Mouse (Mus musculus) hindbrain, embryonic 13.5 days (tissue): ENCODE data around the gene Slfn14. TPM values are rescaled to one million over a fixed set of nuclear protein-coding genes. Genes with fewer than 3 reads are reported as not detected.

Experiments
- ATAC-seq: fragments of 200-750 bp; cut with Nextera tagmentation; 2 replicates; pipeline ENCODE4 v1.8.0; 2017; ENCODE audit warnings: moderate TSS enrichment; ENCODE audit not compliant: low FRiP score
- H3K27ac ChIP-seq: fragments of 300-500 bp; sonication (generic); 2 replicates; pipeline ENCODE4 v1.5.1; 2015; ENCODE audit warnings: inconsistent platforms, mild to moderate bottlenecking, moderate library complexity
- H3K27me3 ChIP-seq: fragments of 300-500 bp; sonication (generic); 2 replicates; pipeline ENCODE4 v1.6.1; 2015; ENCODE audit warnings: mild to moderate bottlenecking, inconsistent platforms
- H3K36me3 ChIP-seq: fragments of 300-500 bp; sonication (generic); 2 replicates; pipeline ENCODE4 v1.6.1; 2015; ENCODE audit warnings: mild to moderate bottlenecking, inconsistent platforms
- H3K4me1 ChIP-seq: fragments of 300-500 bp; sonication (generic); replicated peaks from 2 replicates; pipeline ENCODE4 v1.6.1; 2015; ENCODE audit warnings: inconsistent platforms
- H3K4me2 ChIP-seq: fragments of 300-500 bp; sonication (generic); 2 replicates; pipeline ENCODE4 v1.6.1; 2015; ENCODE audit warnings: inconsistent platforms, mild to moderate bottlenecking, moderate library complexity
- H3K4me3 ChIP-seq: fragments of 300-500 bp; sonication (generic); 2 replicates; pipeline ENCODE4 v1.5.1; 2015; ENCODE audit warnings: mild to moderate bottlenecking, inconsistent platforms
- H3K9ac ChIP-seq: fragments of 300-500 bp; sonication (generic); 2 replicates; pipeline ENCODE4 v1.6.1; 2015; ENCODE audit warnings: mild to moderate bottlenecking, inconsistent platforms
- H3K9me3 ChIP-seq: fragments of 300-500 bp; sonication (generic); 2 replicates; pipeline ENCODE4 v1.6.1; 2016; ENCODE audit warnings: inconsistent platforms
- whole genome bisulfite sequencing: fragments of 180-500 bp; shearing (Covaris S2); methylation state at CpG from one replicate; pipeline ENCODE4 v1.1.7; 2015; 5-methylcytosine and 5-hydroxymethylcytosine counted together
- polyA plus RNA-seq: library from polyadenylated mRNA; unstranded; fragments of >200 nt; fragmentation: Nextera tagmentation; extraction: Ambion mirVana; gene quantifications from 2 replicates; pipeline ENCODE4 v1.2.1, GENCODE M21; 2015

The Slfn14 gene
- polyA plus RNA-seq, 1 experiment from 2014 or later = 0.04 TPM

DNA sequence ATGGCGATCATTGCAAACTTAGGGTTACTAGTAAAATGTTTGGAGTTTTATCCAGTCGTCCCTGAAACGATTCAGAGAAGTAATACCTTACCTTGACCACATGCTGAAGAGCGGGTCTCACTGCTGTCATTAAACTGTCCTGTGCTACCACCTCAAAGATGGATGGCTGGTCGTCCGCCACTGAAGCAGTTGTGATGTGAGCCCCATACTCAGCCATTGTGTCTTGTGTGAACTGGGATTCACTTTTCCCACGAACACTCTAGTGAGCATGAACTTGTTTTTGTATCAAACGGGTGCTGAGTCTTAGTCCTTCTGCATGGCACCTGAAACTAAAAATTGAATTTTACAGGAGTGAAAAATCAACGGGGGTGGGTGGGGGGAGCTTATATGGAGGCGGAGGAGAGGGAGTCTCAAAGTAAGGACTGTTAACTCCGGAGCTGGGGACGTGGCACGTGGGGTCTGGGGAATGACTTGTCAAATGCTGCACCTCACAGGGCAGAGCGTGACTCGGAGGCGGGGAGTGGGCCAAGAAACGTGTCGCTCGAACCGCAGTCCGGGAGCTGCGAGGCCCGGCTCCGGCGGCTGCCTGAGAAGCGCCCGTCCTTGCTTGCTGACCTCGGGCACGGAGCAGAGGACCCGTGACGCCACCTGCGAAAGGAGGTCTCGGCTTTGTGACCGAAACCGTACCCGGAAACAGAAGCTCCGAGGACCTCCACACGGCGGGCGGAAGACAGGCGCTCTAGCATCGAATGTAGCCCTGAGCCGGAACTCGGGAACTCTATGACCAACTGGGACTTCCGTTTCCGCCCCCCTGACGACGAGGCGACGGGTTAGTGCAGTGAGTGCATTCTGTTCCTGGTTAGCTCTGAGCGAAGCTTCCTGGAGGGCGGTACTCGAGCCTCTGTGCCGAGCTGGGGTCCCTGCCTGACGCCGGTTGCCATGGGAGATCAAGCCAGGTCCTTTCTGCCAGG, 12.0 kb upstream of the Slfn14 start, which contains the start of gene Ap2b1:
TSS of gene Ap2b1 (plus strand) at position 800 of the 971 bp plus-strand sequence.
- H3K27ac ChIP-seq = peak within 1 kb of the TSS; percentile 92
- ATAC-seq = peak; percentile 92
- no peaks in the 10 kb centered on the region for H3K9me3 ChIP-seq
- peaks cover 18% of the 10 kb centered on the region for H3K36me3 ChIP-seq
- H3K4me3 ChIP-seq = peak within 1 kb of the TSS; percentile 72
- WGBS = 2% methylated on average over 56 of the region's 56 CpGs
- no peaks in the 10 kb centered on the region for H3K27me3 ChIP-seq
- peaks cover 40% of the 10 kb centered on the region for H3K4me1 ChIP-seq
- H3K9ac ChIP-seq = peak within 1 kb of the TSS; percentile 88
- H3K4me2 ChIP-seq = peak within 1 kb of the TSS; percentile 83

DNA sequence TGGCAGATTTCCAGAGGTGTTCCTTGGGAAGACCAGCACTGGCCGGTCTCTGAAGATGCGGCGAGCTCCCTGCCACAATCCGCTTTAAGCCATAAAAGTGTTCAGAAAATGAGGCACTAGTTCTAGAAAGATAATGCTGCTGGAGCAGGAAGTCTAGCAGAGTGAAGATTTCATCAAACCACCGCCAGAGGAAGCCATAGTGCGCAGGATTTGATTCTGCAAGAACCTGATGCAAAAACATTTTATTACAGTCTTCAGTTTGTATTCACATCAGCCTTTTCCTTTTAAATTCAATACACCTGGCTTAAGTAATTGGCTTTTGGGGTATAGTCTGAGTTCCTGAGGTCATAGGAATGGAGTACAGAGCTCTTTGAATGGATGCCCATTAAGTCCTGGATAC, 11.3 kb upstream of the Slfn14 start:
- no peak for ATAC-seq
- H3K9me3 ChIP-seq = no peaks in the 10 kb centered on the region
- H3K4me1 ChIP-seq = peaks cover 44% of the 10 kb centered on the region
- H3K9ac ChIP-seq = peak overlapping the region; percentile 88
- WGBS = 78% methylated on average over 6 of the region's 6 CpGs
- H3K4me2 ChIP-seq = peak overlapping the region; percentile 83
- peaks cover 18% of the 10 kb centered on the region for H3K36me3 ChIP-seq
- no peak overlapping the region for H3K27ac ChIP-seq
- peak overlapping the region; percentile 72 for H3K4me3 ChIP-seq
- no peaks in the 10 kb centered on the region for H3K27me3 ChIP-seq

DNA sequence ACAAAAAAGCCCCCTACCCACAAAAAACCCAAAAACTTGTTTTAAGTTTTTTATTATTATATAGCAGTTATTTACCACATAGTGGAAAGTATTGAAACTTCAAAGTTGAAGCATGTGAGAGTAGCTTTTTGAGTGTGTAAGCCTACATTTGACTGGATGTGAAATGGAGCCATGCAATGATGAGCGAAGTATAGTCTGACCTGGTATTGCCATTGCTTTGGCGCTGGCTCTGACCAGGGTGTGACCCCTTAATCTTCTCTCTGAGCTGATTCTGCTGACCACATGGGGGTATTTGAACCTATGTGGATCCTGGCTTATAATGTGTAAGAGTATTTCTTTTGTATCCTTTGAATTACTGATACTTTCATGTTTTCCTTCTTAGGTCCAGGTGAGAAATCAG, 7.6 kb upstream of the Slfn14 start:
- no peak for ATAC-seq
- Histone ChIP-seq H3K4me3 (no peak overlapping the region), H3K27ac (no peak overlapping the region), H3K4me1 (peaks cover 52% of the 10 kb centered on the region), H3K36me3 (peaks cover 18% of the 10 kb centered on the region), H3K4me2 (peak overlapping the region; percentile 93; the same call in 1 of the 2 replicates), H3K9ac (no peak overlapping the region), H3K27me3 (no peaks in the 10 kb centered on the region), H3K9me3 (no peaks in the 10 kb centered on the region)
- 98% methylated on average over 2 of the region's 2 CpGs for WGBS

DNA sequence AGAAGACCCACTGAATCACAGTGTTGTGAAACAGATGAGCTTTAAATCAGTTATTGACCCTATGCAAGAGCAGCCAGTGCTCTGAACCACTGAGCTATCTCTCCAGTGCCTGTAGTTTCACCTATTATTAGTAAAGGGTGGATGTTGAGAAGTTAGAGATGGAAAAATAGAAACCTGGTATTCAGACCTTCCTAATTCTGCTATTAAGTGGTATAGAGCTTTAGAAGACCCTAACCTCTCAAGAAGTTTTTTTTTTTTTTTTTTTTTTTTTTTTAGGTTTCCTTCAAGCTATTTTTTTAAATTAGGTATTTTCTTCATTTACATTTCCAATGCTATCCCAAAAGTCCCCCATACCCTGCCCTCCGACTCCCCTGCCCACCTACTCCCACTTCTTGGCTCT, 6.7 kb upstream of the Slfn14 start:
- Histone ChIP-seq H3K36me3 (peaks cover 18% of the 10 kb centered on the region), H3K27me3 (no peaks in the 10 kb centered on the region), H3K27ac (no peak overlapping the region), H3K4me3 (peak overlapping the region; percentile 65), H3K4me2 (peak overlapping the region; percentile 93), H3K9ac (peak overlapping the region; percentile 79), H3K4me1 (peaks cover 51% of the 10 kb centered on the region), H3K9me3 (no peaks in the 10 kb centered on the region)
- 84% methylated on average over 1 of the region's 1 CpGs for WGBS
- no peak for ATAC-seq

DNA sequence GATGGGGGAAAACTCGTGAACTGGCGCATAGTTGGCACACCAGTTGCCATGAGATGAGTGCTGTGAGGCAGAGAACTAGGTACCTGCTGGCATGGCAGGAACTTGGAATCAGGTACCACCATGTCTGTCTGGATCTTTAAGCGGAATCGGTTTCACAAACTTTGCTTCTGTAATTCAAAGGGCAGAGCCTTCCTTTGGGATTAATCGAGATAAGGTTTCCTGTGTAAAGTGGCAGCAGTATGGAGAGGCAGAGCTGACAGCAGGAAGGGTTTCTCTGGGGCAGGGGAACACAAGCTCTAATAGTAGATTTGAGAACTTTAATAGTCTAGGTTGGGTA, 5.7 kb upstream of the Slfn14 start:
- H3K36me3 ChIP-seq = peaks cover 18% of the 10 kb centered on the region
- peak overlapping the region; percentile 93 for H3K4me2 ChIP-seq
- H3K9ac ChIP-seq = peak overlapping the region; percentile 79
- peak overlapping the region; percentile 65 for H3K4me3 ChIP-seq
- H3K27me3 ChIP-seq = no peaks in the 10 kb centered on the region
- WGBS = 5% methylated on average over 5 of the region's 5 CpGs
- no peak for ATAC-seq
- H3K4me1 ChIP-seq = peaks cover 41% of the 10 kb centered on the region
- H3K27ac ChIP-seq = peak overlapping the region; percentile 58; the same call in 1 of the 2 replicates
- H3K9me3 ChIP-seq = no peaks in the 10 kb centered on the region

DNA sequence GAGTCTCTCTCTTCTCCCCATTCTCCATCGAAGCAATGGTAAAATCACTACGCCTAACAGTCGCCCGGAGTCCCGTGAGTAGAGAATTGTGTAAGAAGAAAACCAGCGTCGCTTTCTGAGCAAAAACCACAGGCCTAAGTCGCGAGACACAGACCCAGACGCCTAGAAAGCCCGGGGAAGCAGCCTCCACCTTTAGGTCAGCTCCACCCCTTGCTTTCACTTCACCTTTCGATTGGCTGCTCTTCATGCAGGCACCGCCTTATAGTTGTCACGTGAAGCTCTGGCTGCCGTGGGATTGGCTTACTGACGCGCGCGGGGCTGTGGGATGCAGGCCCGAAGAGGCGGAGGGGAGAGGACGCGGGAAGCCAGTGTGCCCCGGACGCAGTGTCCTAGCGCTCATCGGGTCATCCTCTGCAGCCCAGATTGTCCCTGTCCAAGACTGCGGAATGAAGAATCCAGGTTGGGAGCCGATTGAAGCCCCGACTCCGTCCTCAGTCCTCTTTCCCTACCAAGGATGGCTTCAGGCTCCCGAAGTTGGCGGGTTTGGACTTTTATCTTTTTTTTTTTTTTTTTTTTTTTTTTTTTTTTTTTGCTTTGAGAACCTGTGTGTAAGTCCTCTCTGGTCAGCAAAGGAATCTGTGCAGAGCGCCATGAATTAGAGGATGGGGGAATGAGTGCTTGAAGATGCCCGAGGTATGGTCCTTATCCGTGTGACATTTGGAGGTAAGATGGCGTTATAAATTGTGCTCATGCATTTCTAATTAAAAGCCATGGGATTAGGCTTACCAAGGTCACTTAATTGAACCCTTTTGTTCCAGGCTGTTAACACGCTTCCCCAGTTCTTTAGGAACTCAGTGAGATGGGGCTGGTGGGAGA, 5.1 kb upstream of the Slfn14 start:
- peak; percentile 100 for ATAC-seq

DNA sequence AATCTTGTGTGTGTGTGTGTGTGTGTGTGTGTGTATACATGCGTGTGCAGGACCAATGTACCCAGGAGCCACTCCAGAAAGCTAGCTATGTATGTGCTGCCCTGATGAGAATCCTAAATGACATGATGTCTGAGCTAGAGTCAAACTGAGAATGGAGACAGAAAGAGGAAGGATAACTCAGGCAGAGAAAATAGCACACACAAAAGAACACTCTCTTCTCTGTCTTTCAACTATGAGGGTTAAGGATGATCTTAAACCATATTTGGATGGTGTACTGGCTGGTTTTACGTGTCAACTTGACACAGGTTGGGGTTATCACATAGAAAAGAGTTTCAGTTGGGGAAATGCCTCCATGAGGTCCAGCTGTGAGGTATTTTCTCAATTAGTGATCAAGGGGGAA, 3.1 kb upstream of the Slfn14 start:
- Histone ChIP-seq H3K9me3 (no peaks in the 10 kb centered on the region), H3K4me2 (no peak overlapping the region), H3K9ac (no peak overlapping the region), H3K36me3 (no peaks in the 10 kb centered on the region), H3K4me3 (no peak overlapping the region), H3K27me3 (no peaks in the 10 kb centered on the region), H3K4me1 (peaks cover 28% of the 10 kb centered on the region), H3K27ac (no peak overlapping the region)
- 76% methylated on average over 2 of the region's 2 CpGs for WGBS
- no peak for ATAC-seq

More for the DNA sequence above, 5.1 kb upstream of the Slfn14 start:
- H3K4me2 ChIP-seq = peak overlapping the region; percentile 93
- H3K27ac ChIP-seq = peak overlapping the region; percentile 85
- peak overlapping the region; percentile 79 for H3K9ac ChIP-seq
- H3K36me3 ChIP-seq = peaks cover 16% of the 10 kb centered on the region
- H3K27me3 ChIP-seq = no peaks in the 10 kb centered on the region
- under 1% methylated on average over 38 of the region's 38 CpGs for WGBS
- peaks cover 37% of the 10 kb centered on the region for H3K4me1 ChIP-seq
- no peaks in the 10 kb centered on the region for H3K9me3 ChIP-seq
- peak overlapping the region; percentile 65 for H3K4me3 ChIP-seq

DNA sequence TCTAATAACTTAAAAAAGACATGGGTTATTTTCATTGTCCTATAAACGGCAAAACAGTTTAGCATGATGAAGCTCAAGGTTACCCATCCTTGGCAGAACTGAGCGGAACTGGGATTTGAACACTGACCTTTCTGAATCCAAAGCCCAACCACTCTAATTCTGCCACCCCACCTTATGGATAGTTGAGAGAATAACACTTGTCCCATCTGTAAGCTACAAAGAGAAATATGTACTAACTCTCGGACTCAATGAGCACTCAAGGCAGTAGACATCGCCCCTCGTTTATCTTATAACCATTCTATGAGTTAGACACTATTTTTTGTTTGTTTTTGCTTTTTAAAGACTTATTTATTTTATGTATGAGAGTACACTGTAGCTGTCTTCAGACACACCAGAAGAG, 2.5 kb upstream of the Slfn14 start:
- Histone ChIP-seq H3K9ac (no peak overlapping the region), H3K9me3 (no peaks in the 10 kb centered on the region), H3K4me1 (peaks cover 25% of the 10 kb centered on the region), H3K4me2 (no peak overlapping the region), H3K36me3 (no peaks in the 10 kb centered on the region), H3K27ac (no peak overlapping the region), H3K4me3 (no peak overlapping the region), H3K27me3 (no peaks in the 10 kb centered on the region)
- no peak for ATAC-seq
- 95% methylated on average over 5 of the region's 5 CpGs for WGBS

DNA sequence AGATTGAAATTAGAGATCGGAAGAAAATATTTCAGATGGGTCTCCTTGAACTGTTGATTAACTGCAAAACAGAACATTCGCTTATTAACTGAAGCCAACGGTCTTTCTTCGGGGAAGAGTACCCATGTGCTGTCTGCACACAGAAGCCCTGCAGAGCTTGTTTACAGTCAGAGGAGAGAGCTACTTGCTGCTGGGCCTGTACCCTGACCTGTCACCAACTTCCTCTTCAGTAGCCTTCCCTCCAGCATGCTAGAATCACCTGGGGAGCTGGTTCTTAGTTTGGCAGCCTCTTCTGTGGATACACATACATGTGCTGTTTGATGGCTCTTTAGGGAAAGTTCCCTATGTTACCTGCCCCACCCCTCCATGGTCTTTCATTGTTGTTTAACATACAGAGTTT, 899 bp downstream of the Slfn14 start:
- H3K9me3 ChIP-seq = no peaks in the 10 kb centered on the region
- 92% methylated on average over 4 of the region's 4 CpGs for WGBS
- H3K4me2 ChIP-seq = no peak overlapping the region
- H3K27me3 ChIP-seq = peaks cover 3% of the 10 kb centered on the region; the same call in 1 of the 2 replicates
- no peaks in the 10 kb centered on the region for H3K36me3 ChIP-seq
- ATAC-seq = no peak
- no peak overlapping the region for H3K27ac ChIP-seq
- H3K9ac ChIP-seq = no peak overlapping the region
- H3K4me1 ChIP-seq = peaks cover under 1% of the 10 kb centered on the region; the same call in 1 of the 2 replicates
- H3K4me3 ChIP-seq = no peak overlapping the region

DNA sequence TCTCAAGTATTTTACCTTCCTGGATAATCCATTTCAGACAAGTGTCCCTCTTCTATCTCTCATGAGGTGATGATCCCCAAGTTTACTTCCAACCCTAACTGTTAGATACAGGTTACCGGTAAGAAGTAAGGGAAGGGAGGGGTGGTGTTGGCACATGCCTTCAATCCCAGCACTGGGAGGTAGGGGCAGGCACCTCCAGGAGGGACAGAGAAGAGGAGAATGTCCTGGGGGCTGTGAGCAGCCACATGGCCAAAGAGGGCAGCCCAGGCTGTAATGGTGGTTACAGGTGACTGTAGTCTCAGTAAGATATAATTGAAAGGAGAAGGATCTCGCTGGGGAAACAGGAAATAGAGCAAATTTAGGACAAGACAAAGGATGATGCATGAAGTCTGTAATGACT, 4.4 kb downstream of the Slfn14 start:
- Histone ChIP-seq H3K27me3 (peaks cover 5% of the 10 kb centered on the region; the same call in 1 of the 2 replicates), H3K4me2 (no peak overlapping the region), H3K36me3 (no peaks in the 10 kb centered on the region), H3K27ac (no peak overlapping the region), H3K4me1 (no peaks in the 10 kb centered on the region), H3K9ac (no peak overlapping the region), H3K4me3 (no peak overlapping the region), H3K9me3 (no peaks in the 10 kb centered on the region)
- ATAC-seq = no peak
- WGBS = 64% methylated on average over 2 of the region's 2 CpGs

DNA sequence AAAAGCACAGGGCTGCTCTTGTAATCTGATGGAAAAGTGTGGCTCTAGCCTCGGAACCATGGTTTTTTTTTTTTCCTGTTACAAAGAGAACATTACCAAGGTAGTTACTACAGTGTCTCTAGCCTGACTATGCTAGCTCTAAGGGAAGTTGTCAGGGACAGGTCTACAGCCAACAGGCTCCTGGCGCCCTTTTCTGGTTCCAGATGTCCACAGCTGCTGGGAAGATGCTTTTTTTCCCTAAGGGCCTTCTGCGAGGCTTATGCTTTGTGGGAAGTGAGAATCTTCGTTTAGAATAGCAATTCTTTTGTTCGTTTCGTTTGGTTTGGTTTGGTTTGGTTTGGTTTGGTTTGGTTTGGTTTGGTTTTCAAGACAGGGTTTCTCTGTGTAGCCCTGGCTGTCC, 6.8 kb downstream of the Slfn14 start:
- peaks cover 5% of the 10 kb centered on the region; the same call in 1 of the 2 replicates for H3K27me3 ChIP-seq
- H3K9ac ChIP-seq = no peak overlapping the region
- H3K4me2 ChIP-seq = no peak overlapping the region
- ATAC-seq = no peak
- no peaks in the 10 kb centered on the region for H3K9me3 ChIP-seq
- 81% methylated on average over 6 of the region's 6 CpGs for WGBS
- no peaks in the 10 kb centered on the region for H3K4me1 ChIP-seq
- no peak overlapping the region for H3K4me3 ChIP-seq
- no peaks in the 10 kb centered on the region for H3K36me3 ChIP-seq
- no peak overlapping the region for H3K27ac ChIP-seq

DNA sequence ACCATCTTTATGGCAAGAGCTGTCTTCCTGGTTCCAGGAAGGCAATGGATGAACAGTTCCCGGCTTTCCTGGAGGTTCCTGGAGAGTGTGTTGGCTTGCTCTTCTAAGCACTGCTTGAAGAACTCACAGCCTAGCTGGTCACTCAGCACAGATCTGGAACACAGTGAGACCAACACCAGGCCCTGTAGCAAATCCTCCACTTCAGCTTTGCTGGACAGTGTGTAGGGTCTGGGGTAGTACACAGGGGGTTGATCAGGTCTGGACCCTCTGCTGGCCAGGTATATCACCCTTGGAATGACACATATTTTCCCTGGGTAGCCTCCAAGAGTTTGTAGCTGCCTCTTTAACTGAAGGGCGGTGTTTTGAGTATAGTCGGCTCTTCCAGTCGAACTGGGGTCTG, 7.5 kb downstream of the Slfn14 start:
- Histone ChIP-seq H3K9me3 (no peaks in the 10 kb centered on the region), H3K36me3 (no peaks in the 10 kb centered on the region), H3K4me2 (no peak overlapping the region), H3K4me1 (no peaks in the 10 kb centered on the region), H3K27me3 (peaks cover 5% of the 10 kb centered on the region; the same call in 1 of the 2 replicates), H3K4me3 (no peak overlapping the region), H3K27ac (no peak overlapping the region), H3K9ac (no peak overlapping the region)
- ATAC-seq = no peak
- WGBS = 84% methylated on average over 4 of the region's 4 CpGs
